Mouse (Mus musculus) central nervous system, embryonic 14 days (tissue): ENCODE data around the gene Olfr212. TPM values are rescaled to one million over a fixed set of nuclear protein-coding genes. Genes with fewer than 3 reads are reported as not detected.

Source experiments
- polyA plus RNA-seq: library from polyadenylated mRNA; depleted of rRNA; stranded (reverse); fragments of >200 nt; gene quantifications from 2 replicates; pipeline ENCODE4 v1.2.3, GENCODE M21; 2012; rRNA removed

Olfr212 gene
- 0.02 TPM in 1 of 2 replicates, not detected in the other for polyA plus RNA-seq

DNA sequence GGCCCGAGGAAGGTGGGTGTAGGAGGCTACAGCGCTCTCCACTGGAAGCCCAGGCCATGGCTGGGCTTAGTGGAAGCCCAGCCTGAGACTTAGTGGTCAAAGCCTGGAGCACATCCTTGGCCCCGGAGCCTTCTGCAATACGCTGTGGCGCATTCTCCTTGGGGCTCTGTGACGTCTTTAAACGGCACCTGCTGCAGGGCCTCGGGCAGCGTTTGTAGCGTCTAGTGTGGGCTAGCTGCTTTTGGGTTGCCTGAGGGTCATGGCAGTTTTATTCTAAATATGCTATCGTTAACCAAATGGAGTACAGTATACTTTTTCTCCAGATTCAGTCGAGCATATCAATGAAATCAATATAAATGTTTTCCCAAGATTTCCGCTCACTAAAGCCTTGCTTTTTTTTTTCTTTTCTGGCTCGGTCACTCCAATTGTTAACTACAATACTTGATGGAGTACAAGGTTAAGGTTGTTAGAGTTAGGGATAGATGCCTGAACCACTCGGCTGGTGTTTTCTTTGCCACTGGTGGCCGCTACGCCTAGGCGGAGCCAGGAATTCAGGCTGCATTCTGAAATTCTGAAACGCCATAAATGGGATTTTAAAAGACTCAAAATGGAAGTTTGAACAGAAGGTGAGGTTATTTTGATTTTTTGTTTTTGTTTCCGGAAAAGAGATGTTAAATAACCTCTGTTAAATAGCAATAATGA, at the start of gene Olfr212:
Gene Olfr212 (plus strand): TSS at position 215 of the 702 bp plus-strand sequence.

DNA sequence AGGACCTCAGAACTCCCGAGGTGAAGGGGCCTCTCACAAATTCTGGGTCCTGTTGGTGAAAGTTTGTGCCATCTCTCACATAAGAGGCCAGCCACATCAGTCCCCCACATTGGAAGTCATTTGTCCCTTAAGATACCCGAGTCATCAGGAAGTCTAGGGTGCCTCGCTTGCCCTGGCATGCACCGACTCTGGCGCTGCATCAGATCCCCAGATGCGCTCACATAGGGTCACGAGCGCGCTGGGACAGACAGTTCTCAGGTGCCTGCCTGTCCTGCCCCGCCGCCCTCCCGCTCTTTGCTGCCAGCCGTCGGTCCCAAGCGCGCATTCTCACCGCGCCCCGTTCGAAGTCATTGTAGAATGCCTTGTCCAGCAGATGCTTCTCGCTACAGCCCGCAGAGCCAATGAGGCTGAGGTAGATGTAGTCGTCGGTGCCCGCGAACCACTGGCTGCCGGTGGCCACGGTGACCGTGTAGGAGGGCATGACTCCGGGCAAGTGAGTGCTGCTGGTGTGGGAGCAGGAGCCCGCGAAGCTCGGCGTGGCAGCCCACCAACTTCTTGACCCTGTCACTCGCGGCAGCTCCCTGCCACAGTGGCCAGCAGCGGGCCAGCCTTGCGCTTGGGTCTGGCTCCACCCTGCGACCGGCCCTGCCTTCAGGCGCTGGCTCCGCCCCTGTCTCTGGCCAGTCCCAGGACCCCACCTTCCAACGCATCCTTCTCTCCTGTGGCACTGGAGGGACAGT, 45.6 kb upstream of the Olfr212 start, which contains the start of gene Alox5:
Gene Alox5 (minus strand): TSS at position 635 of the 740 bp plus-strand sequence.

GRCm38 (mm10) chr6:116488791-116489190, 17.5 kb upstream of the Olfr212 start, which contains the start of gene Olfr211:
Olfr211 (plus strand) TSS chr6:116489091.

GRCm38 (mm10) chr6:116538156-116538555, 31.8 kb downstream of the Olfr212 start, which contains the start of gene Olfr213:
Olfr213 (plus strand) TSS chr6:116538456.

DNA sequence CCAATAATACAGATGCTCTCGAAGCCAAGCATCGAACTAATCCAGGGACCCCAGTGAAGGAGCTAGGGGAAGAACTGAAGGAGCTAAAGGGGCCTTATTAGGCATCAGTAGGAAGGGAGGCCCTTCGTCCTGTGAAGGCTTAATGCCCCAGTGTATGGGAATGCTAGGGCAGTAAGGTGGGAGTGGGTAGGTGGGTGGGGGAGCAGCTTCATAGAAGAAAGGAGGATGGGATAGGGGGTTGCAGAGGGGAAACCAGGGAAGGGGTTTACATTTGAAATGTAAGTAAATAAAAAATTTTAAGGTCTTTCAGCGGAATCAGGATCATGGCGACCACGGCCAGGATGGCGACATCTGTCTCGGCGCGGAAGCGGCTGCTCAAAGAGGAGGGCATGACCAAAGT, 44.5 kb downstream of the Olfr212 start, which contains the start of gene Gm5580:
Gene Gm5580 (plus strand): TSS at position 301 of the 400 bp plus-strand sequence.

DNA sequence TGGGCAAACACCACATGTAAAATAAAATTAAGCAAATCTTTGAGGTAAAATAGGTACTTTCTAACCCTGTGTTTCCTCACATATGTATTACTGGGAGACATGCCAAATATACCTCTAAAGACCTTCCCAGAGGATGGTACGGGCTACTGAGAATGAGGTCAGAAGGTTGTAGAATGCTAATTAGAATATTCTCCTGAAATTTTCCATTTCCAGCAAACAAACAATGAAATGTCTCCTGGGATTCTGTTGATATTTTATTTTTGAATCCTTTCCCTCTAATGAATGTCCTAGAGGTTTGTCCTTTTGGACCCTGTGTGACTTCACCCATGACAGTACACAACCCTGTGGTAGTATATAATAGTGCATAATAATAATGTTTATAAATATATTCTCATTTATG, 47.6 kb downstream of the Olfr212 start, which contains the start of gene Olfr214:
Gene Olfr214 (plus strand): TSS at position 301 of the 400 bp plus-strand sequence.

Other genes with a start within 250 kb of the Olfr212 start
- gene Zfand4, start 242.3 kb upstream of the Olfr212 start, polyA plus RNA-seq, result 6.1 and 7.0 TPM in 2 replicates
- gene March8, start 168.5 kb upstream of the Olfr212 start, polyA plus RNA-seq, result 129 and 134 TPM in 2 replicates
- gene Alox5, start 45.3 kb upstream of the Olfr212 start, polyA plus RNA-seq, result 0.21 and 0.50 TPM in 2 replicates
- not detected in 2 replicates for gene Olfr211, start 17.4 kb upstream of the Olfr212 start, polyA plus RNA-seq
- not detected in 2 replicates for gene Olfr213, start 31.9 kb downstream of the Olfr212 start, polyA plus RNA-seq
- 0.06 and 0.13 TPM in 2 replicates for gene Gm5580, start 44.6 kb downstream of the Olfr212 start, polyA plus RNA-seq
- not detected in 2 replicates for gene Olfr214, start 47.7 kb downstream of the Olfr212 start, polyA plus RNA-seq
- gene Olfr215, start 77.7 kb downstream of the Olfr212 start, polyA plus RNA-seq, result not detected in 2 replicates
- 117 and 140 TPM in 2 replicates for gene Zfp422, start 122.5 kb downstream of the Olfr212 start, polyA plus RNA-seq
- gene Depp1, start 144.1 kb downstream of the Olfr212 start, polyA plus RNA-seq, result 5.1 and 5.8 TPM in 2 replicates
- 8.0 and 8.2 TPM in 2 replicates for gene Rassf4, start 167.4 kb downstream of the Olfr212 start, polyA plus RNA-seq
- 0.32 and 0.33 TPM in 2 replicates for gene Tmem72, start 210.4 kb downstream of the Olfr212 start, polyA plus RNA-seq